Mouse (Mus musculus) splenic B cell, adult 2 months (primary cell): ENCODE results near the gene Olfr724.
"Not testable (repeated sequence)": the region's sequence is repeated elsewhere in the genome, so short reads cannot be mapped to it uniquely, and the experiment has no call there.

ENCODE experiments used
- DNase-seq: peaks from one replicate; pipeline ENCODE4 v3.0.0-alpha.2; 2011; ENCODE audit warnings: low read depth, low spot score
- H3K27me3 ChIP-seq: 2 replicates; pipeline ENCODE4 v1.6.1; 2012; ENCODE audit warnings: mild to moderate bottlenecking, low read length, moderate library complexity, mixed read lengths; ENCODE audit not compliant: control insufficient read depth, poor library complexity, insufficient read depth, severe bottlenecking
- H3K36me3 ChIP-seq: 2 replicates; pipeline ENCODE4 v1.6.1; 2012; ENCODE audit warnings: mild to moderate bottlenecking, low read length, moderate library complexity, mixed read lengths; ENCODE audit not compliant: control insufficient read depth, poor library complexity, insufficient read depth, severe bottlenecking

The Olfr724 gene

DNA sequence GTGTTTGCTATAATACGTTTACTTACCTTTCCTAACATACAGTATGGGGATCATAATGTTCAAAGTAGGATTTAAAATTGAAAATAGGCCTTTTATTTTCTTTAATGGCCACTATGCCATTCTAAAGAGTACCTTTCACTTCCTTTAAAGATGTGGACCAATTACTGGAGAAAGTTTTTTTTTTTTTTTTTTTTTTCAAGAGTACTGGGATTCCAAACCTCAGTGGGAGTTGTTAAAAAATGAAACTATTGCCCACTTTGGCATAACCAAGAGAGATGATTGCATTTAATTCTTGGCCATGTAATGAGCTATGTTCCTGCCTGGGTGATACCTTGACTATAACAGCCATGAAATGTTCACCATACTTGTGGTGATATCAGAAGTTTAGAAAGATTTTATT lies at the start of gene Olfr724:
TSS of gene Olfr724 (minus strand) at position 101 of the 400 bp plus-strand sequence.
- not testable (repeated sequence) for H3K36me3 ChIP-seq, H3K27me3 ChIP-seq, DNase-seq

- no peak for DNase-seq
- H3K36me3 ChIP-seq, result no peaks in the 10 kb centered on the region
- no peaks in the 10 kb centered on the region for H3K27me3 ChIP-seq
Observed at GRCm38 (mm10) chr14:49955890-49956289, 7.2 kb downstream of the Olfr724 start.

DNA sequence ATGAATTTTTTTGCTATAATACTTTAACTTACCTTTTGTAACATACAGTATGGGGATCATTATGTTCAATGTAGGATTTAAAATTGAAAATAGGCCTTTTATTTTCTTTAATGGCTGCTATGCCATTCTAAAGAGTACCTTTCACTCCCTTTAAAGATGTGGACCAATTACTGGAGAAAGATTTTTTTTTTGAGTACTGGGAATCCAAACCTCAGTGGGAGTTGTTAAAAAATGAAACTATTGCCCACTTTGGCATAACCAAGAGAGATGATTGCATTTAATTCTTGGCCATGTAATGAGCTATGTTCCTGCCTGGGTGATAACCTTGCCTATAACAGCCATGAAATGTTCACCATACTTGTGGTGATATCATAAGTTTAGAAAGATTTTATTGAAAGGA lies 31.4 kb downstream of the Olfr724 start, which contains the start of gene Olfr723:
TSS of gene Olfr723 (minus strand) at position 101 of the 400 bp plus-strand sequence.
- H3K27me3 ChIP-seq, result not testable (repeated sequence)

More for the DNA sequence above, 31.4 kb downstream of the Olfr724 start, which contains the start of gene Olfr723:
- not testable (repeated sequence) for DNase-seq, H3K36me3 ChIP-seq
